Mouse (Mus musculus) thymus, adult 2 months (tissue): ENCODE measurements around the gene Efr3b. TPM values are rescaled to one million over a fixed set of nuclear protein-coding genes. Genes with fewer than 3 reads are reported as not detected.
"Not testable (repeated sequence)": the region's sequence is repeated elsewhere in the genome, so short reads cannot be mapped to it uniquely, and the experiment has no call there.

Experiments used
- DNase-seq: peaks from one replicate; pipeline ENCODE4 v3.0.0; 2021
- H3K27ac ChIP-seq: fragments of 200-500 bp; 2 replicates; pipeline ENCODE4 v1.5.1; 2012; ENCODE audit warnings: low read length, control low read depth; ENCODE audit not compliant: control insufficient read depth, insufficient read depth
- H3K27me3 ChIP-seq: fragments of 200-500 bp; 2 replicates; pipeline ENCODE4 v1.6.1; 2012; ENCODE audit warnings: mild to moderate bottlenecking, low read length, moderate library complexity, mixed read lengths; ENCODE audit not compliant: control insufficient read depth, insufficient read depth
- H3K36me3 ChIP-seq: fragments of 200-500 bp; 2 replicates; pipeline ENCODE4 v1.6.1; 2012; ENCODE audit warnings: mild to moderate bottlenecking, low read length, moderate library complexity; ENCODE audit not compliant: control insufficient read depth, insufficient read depth
- H3K4me1 ChIP-seq: fragments of 200-500 bp; replicated peaks from 2 replicates; pipeline ENCODE4 v1.6.1; 2012; ENCODE audit warnings: low read length; ENCODE audit not compliant: control insufficient read depth, insufficient read depth
- H3K4me3 ChIP-seq: fragments of 200-500 bp; 2 replicates; pipeline ENCODE4 v1.5.1; 2012; ENCODE audit warnings: mild to moderate bottlenecking, low read length, control low read depth, moderate library complexity; ENCODE audit not compliant: control insufficient read depth, insufficient read depth
- CTCF ChIP-seq: fragments of 200-500 bp; IDR thresholded peaks from 2 replicates; pipeline ENCODE4 v1.5.1; 2012; ENCODE audit warnings: mild to moderate bottlenecking, control low read depth, low read length, moderate library complexity, borderline replicate concordance; ENCODE audit not compliant: control insufficient read depth, poor library complexity, insufficient read depth; ENCODE audit errors: extremely low read depth
- POLR2A ChIP-seq: fragments of 200-500 bp; IDR thresholded peaks from 2 replicates; pipeline ENCODE4 v1.6.1; 2012; ENCODE audit warnings: mild to moderate bottlenecking, low read length, control low read depth, moderate library complexity; ENCODE audit not compliant: control insufficient read depth, poor library complexity, insufficient read depth; ENCODE audit errors: extremely low read depth
- WGBS: fragments of 180-500 bp; shearing (Covaris S2); methylation state at CpG from one replicate; pipeline ENCODE4 v1.1.7; 2018; 5-methylcytosine and 5-hydroxymethylcytosine counted together
- polyA plus RNA-seq: library from polyadenylated mRNA; depleted of rRNA; stranded (reverse); fragments of >200 nt; gene quantifications from 2 replicates; pipeline ENCODE4 v1.2.3, GENCODE M21; 2012

Efr3b gene
- polyA plus RNA-seq, 1 experiment: 1.5 TPM

- TF ChIP-seq POLR2A (no peak), CTCF (no peak)
- Histone ChIP-seq H3K27me3 (no peaks in the 10 kb centered on the region), H3K4me1 (no peaks in the 10 kb centered on the region), H3K27ac (no peak overlapping the region), H3K4me3 (no peak overlapping the region), H3K36me3 (no peaks in the 10 kb centered on the region)
- DNase-seq: no peak
- whole genome bisulfite sequencing: 86% methylated on average over 6 of the region's 6 CpGs
These were observed 91.2 kb downstream of the Efr3b start for GRCm38 (mm10) chr12:3947503-3947902.

DNA sequence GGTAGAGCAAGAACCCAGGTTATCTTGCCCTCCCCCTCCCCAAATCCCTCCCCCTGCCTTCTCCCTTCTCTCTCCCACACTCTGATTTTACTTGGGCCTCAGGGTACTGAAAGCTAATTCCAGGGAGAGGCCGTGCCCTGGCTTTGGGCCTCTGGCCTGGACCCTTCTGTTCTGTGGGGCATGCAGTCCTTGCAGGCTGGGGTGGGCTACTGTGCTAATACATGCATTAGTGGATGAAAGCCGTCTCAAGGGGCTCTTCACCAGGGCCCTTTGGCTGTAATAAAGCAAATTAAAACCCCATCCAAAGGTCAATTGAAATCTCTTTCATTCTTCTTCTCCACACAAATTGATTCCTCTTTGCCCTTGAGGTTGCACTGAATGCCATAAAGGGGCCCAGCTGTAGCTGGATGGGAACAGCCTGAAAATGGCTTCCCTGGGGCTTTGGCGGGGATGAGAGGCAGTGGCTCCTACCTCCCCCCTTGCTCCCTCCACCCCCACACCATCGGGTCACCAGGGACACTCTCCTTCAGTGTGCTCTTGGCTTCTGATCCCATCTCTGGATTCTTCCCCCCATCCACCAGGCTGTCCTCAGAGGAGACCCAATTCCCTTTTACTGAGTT, 94.2 kb downstream of the Efr3b start:
- TF ChIP-seq CTCF: no peak
- TF ChIP-seq POLR2A: no peak
- no peak overlapping the region for H3K27ac ChIP-seq
- DNase-seq: no peak
- H3K4me1 ChIP-seq: no peaks in the 10 kb centered on the region
- H3K4me3 ChIP-seq: no peak overlapping the region
- H3K36me3 ChIP-seq: no peaks in the 10 kb centered on the region
- H3K27me3 ChIP-seq: no peaks in the 10 kb centered on the region
- WGBS: 86% methylated on average over 4 of the region's 4 CpGs

DNA sequence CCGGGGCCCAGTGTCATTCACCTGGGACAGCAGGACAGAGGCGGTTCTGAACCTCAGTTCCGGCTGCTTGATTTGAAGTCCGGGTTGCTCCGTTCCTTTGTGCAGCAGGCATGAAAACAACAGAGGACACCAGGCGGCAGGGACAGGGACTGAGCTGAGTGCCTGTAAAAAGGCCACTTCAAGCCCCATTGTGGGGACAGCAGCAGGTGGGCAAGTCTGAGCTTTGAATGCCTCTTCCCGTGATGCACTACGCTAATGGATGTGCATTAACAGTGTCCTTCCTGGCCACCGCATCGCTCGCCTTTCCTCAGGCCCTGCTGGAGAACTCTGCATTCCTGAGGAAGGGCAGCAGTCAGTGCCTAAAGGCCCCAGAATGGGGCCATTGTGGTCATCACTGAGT, 96.7 kb downstream of the Efr3b start:
- 79% methylated on average over 11 of the region's 11 CpGs for WGBS

GRCm38 (mm10) chr12:3930090-3930865, 108.4 kb downstream of the Efr3b start:
- WGBS: 97% methylated on average over 39 of the region's 47 CpGs
- DNase-seq, H3K27me3 ChIP-seq, H3K4me3 ChIP-seq, H3K36me3 ChIP-seq, H3K27ac ChIP-seq, H3K4me1 ChIP-seq: not testable (repeated sequence)

More for the DNA sequence above, 96.7 kb downstream of the Efr3b start:
- H3K27ac ChIP-seq: no peak overlapping the region
- no peaks in the 10 kb centered on the region for H3K4me1 ChIP-seq
- no peak overlapping the region for H3K4me3 ChIP-seq
- no peaks in the 10 kb centered on the region for H3K36me3 ChIP-seq
- TF ChIP-seq POLR2A: no peak
- TF ChIP-seq CTCF: no peak
- DNase-seq: no peak
- H3K27me3 ChIP-seq: no peaks in the 10 kb centered on the region

DNA sequence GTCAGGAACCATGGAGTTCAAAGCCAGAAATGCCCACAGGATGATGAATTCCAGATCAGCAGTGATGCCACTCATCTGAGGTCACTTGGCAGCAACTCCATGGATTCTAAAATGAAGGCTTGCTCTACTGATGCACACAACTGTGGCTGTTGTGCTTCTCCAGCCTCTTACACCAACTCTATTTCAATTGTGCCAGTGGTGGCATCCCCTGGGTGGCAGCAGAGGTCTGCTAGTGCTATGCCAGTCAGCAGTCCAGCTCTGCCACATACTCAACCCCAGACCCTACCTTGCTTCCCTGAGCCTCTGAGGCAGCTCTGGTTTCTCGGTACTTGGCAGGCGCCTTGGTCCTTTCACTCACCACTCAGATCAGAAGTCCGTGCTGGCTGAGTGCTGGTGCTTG, 109.9 kb downstream of the Efr3b start:
- no peak for TF ChIP-seq POLR2A
- TF ChIP-seq CTCF: no peak

DNA sequence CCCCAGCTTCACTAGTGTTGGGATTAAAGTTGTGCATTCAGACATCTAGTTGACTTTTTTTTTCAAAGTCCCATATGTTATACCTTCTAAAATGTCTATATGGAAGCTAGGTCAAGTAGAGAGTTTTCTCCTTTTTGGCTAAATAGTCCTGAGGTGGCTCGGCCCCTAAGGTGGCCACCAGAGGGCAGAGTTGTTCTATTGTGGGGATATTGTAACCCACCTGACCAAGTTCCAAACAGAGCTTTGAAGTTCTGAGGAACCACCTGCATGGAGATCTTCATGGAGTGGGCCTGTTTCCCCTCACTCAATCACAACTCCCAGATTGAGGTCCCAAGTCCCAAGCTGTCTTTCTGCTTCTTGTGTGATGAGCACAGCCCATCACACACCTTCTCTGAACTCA, 112.6 kb downstream of the Efr3b start:
- 0% methylated on average over 1 of the region's 1 CpGs for WGBS

More for the DNA sequence above, 109.9 kb downstream of the Efr3b start:
- no peak for DNase-seq
- no peak overlapping the region for H3K4me3 ChIP-seq
- no peak overlapping the region for H3K27ac ChIP-seq
- H3K36me3 ChIP-seq: no peaks in the 10 kb centered on the region
- no peaks in the 10 kb centered on the region for H3K4me1 ChIP-seq
- 77% methylated on average over 3 of the region's 3 CpGs for WGBS
- no peaks in the 10 kb centered on the region for H3K27me3 ChIP-seq

DNA sequence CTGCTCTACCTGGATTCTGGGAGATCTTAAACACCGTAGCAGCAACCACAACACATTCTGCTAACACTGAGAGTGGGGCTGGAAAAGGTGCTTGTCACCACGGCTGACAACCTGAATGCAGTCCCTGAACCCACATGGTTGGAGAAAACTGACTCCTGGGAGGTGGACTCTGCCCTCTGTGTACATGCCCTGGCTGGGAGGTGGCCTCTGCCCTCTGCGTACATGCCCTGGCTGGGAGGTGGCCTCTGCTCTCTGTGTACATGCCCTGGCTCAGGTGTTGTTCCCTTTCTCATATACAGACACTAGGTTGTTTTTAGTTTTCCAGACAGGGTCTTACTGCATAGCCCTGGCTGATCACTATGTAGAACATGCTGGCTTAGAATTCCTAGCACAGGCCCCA, 119.3 kb downstream of the Efr3b start:
- Histone ChIP-seq H3K27me3 (no peaks in the 10 kb centered on the region), H3K4me1 (no peaks in the 10 kb centered on the region), H3K36me3 (no peaks in the 10 kb centered on the region), H3K4me3 (no peak overlapping the region), H3K27ac (no peak overlapping the region)
- no peak for DNase-seq
- WGBS: 97% methylated on average over 3 of the region's 3 CpGs
- TF ChIP-seq POLR2A (no peak), CTCF (no peak)

More for the DNA sequence above, 112.6 kb downstream of the Efr3b start:
- Histone ChIP-seq H3K4me3 (no peak overlapping the region), H3K27ac (no peak overlapping the region), H3K27me3 (no peaks in the 10 kb centered on the region), H3K36me3 (no peaks in the 10 kb centered on the region), H3K4me1 (no peaks in the 10 kb centered on the region)
- peak; percentile 74 for DNase-seq
- TF ChIP-seq POLR2A: no peak
- TF ChIP-seq CTCF: no peak
